Mouse (Mus musculus): ENCODE measurements around the gene Scgb2b7. TPM values are rescaled to one million over a fixed set of nuclear protein-coding genes. Genes with fewer than 3 reads are reported as not detected.
"Not testable (repeated sequence)": the region's sequence is repeated elsewhere in the genome, so short reads cannot be mapped to it uniquely, and the experiment has no call there.

Gene Scgb2b7
- total RNA-seq (2021), result not detected

GRCm38 (mm10) chr7:31705657-31706056, at the start of gene Scgb2b7:
TSS of gene Scgb2b7 (minus strand) at chr7:31705757.
- intact Hi-C loops (cut with DNase I); DNase-seq (ENCODE audit: low spot score): not testable (repeated sequence)

- DNase-seq (ENCODE audit: low spot score); intact Hi-C loops (cut with DNase I): not testable (repeated sequence)
These were observed 6.8 kb upstream of the Scgb2b7 start, which contains the start of gene Scgb1b7 for GRCm38 (mm10) chr7:31712365-31712764. TSS of gene Scgb1b7 (plus strand) at chr7:31712665.

Other genes starting within 250 kb of the Scgb2b7 start
- gene Scgb1b7, start 6.9 kb upstream of the Scgb2b7 start, total RNA-seq (2021), result not detected